Mouse (Mus musculus) adrenal gland, postnatal 36 days (tissue): ENCODE data around the gene Lama4. TPM values are rescaled to one million over a fixed set of nuclear protein-coding genes. Genes with fewer than 3 reads are reported as not detected.

Experiments used
- DNase-seq, 2 experiments: peaks; one replicate each; pipeline ENCODE4 v3.0.0; 2021; ENCODE audit warnings: mixed read lengths in 1 of 2
- long read RNA-seq, 2 experiments: library from polyadenylated mRNA; stranded (forward); transcript quantifications; one replicate each; pipeline ENCODE4 v2.0.0; 2021; ENCODE audit warnings: borderline sequencing depth in 2 of 2
- total RNA-seq, 2 experiments: library from RNA; stranded (reverse); gene quantifications; 2 replicates each; pipeline ENCODE4 v1.2.3; 2021

The Lama4 gene
- total RNA-seq, result 10 to 100 TPM; 56.7 to 86.6 TPM
- long read RNA-seq, experiment 1, full-length matches to known transcripts, result 3 of 10 reads
- long read RNA-seq, experiment 1, partial matches to known transcripts, result 5 of 10 reads
- long read RNA-seq, experiment 1, other reads (novel, unspliced or antisense), result 2 of 10 reads
- long read RNA-seq, experiment 2, full-length matches to known transcripts, result 3 of 5 reads
- long read RNA-seq, experiment 2, partial matches to known transcripts, result 1 of 5 reads
- long read RNA-seq, experiment 2, other reads (novel, unspliced or antisense), result 1 of 5 reads

GRCm38 (mm10) chr10:38965075-38965781, at the start of gene Lama4:
TSS of gene Lama4 (plus strand) at chr10:38965515.
- DNase-seq, result peak; percentile 77 to 81

GRCm38 (mm10) chr10:38916027-38916617, 49.2 kb upstream of the Lama4 start:
- DNase-seq, result no peak

- no peak for DNase-seq
Observed at GRCm38 (mm10) chr10:38928940-38929697, 36.2 kb upstream of the Lama4 start.

- DNase-seq, result no peak
Observed at GRCm38 (mm10) chr10:38944701-38945100, 20.6 kb upstream of the Lama4 start.

GRCm38 (mm10) chr10:38961920-38962319, 3.4 kb upstream of the Lama4 start:
- peak in 1 of 2 experiments; percentile 16 for DNase-seq

GRCm38 (mm10) chr10:38964719-38965074, 618 bp upstream of the Lama4 start:
- peak in 1 of 2 experiments; percentile 50 for DNase-seq

GRCm38 (mm10) chr10:38965857-38966256, 542 bp downstream of the Lama4 start:
- DNase-seq, result peak; percentile 35 to 43

- no peak for DNase-seq
Observed at GRCm38 (mm10) chr10:38966646-38967045, 1.3 kb downstream of the Lama4 start.

GRCm38 (mm10) chr10:38968326-38969072, 3.2 kb downstream of the Lama4 start:
- peak in 1 of 2 experiments; percentile 38 for DNase-seq

GRCm38 (mm10) chr10:38969543-38969942, 4.2 kb downstream of the Lama4 start:
- peak in 1 of 2 experiments; percentile 46 for DNase-seq

GRCm38 (mm10) chr10:38969975-38970374, 4.7 kb downstream of the Lama4 start:
- DNase-seq, result no peak

GRCm38 (mm10) chr10:38972221-38972946, 7.1 kb downstream of the Lama4 start:
- no peak for DNase-seq

GRCm38 (mm10) chr10:38973016-38973415, 7.7 kb downstream of the Lama4 start:
- no peak for DNase-seq

- DNase-seq, result no peak
Observed at GRCm38 (mm10) chr10:38978195-38978594, 12.9 kb downstream of the Lama4 start.

GRCm38 (mm10) chr10:38979699-38980098, 14.4 kb downstream of the Lama4 start:
- DNase-seq, result no peak

GRCm38 (mm10) chr10:38980980-38981379, 15.7 kb downstream of the Lama4 start:
- DNase-seq, result no peak

- DNase-seq, result no peak
Observed at GRCm38 (mm10) chr10:38984358-38985075, 19.2 kb downstream of the Lama4 start.

- no peak for DNase-seq
Observed at GRCm38 (mm10) chr10:38986053-38986452, 20.7 kb downstream of the Lama4 start.

GRCm38 (mm10) chr10:38992827-38993226, 27.5 kb downstream of the Lama4 start:
- no peak for DNase-seq
